Mouse (Mus musculus) G1E (cell line): ENCODE measurements around the gene Pkd2l1.

Experiments used
- CTCF ChIP-seq: IDR thresholded peaks from 2 replicates; pipeline ENCODE4 v1.5.1; 2012; ENCODE audit warnings: low read depth, low read length, inconsistent platforms, mixed read lengths
- GATA1 ChIP-seq: IDR thresholded peaks from 2 replicates; pipeline ENCODE4 v1.6.1; 2012; ENCODE audit warnings: borderline replicate concordance, low read length, inconsistent platforms, mixed read lengths
- POLR2AphosphoS5 ChIP-seq: IDR thresholded peaks from 2 replicates; pipeline ENCODE4 v1.6.1; 2012; ENCODE audit warnings: low read depth, low read length, inconsistent platforms; ENCODE audit not compliant: insufficient replicate concordance
- TAL1 ChIP-seq: conservative IDR thresholded peaks from 2 replicates; pipeline ENCODE4 v1.6.1; 2012; ENCODE audit warnings: low read depth, low read length, inconsistent platforms, mixed read lengths

DNA sequence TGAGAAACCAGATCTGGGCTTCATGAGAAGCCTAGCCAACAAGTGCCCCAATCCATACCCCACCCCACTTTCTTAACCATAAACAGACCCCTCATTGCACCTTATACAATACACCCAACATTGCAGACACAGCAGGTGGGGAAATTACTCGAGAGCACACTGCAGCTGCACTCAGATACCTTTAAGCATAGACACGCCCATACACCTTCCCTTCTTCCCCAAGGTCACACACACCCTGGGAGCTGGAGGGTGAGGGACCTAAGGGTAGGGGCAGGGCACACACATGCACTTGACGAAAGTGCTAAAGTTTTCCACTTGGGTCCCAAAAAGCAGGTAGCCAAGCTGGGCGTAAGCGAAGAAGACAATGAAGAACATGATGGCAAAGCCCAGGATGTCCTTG is 38.5 kb downstream of the Pkd2l1 start:
- no peak for TF ChIP-seq CTCF
- no peak for TF ChIP-seq GATA1
- TF ChIP-seq TAL1: no peak
- no peak for TF ChIP-seq POLR2AphosphoS5
